Mouse (Mus musculus) urinary bladder, postnatal 4 days (tissue): ENCODE measurements around the gene Myo1e.
A peak's percentile ranks its signal among the peaks of the same experiment; 100 is the strongest.

Experiments used
- DNase-seq, 2 experiments: peaks; one replicate each; pipeline ENCODE4 v3.0.0; 2021 to 2022; ENCODE audit warnings: low spot score in 2 of 2

The Myo1e gene

GRCm38 (mm10) chr9:70409743-70410142, 202.6 kb downstream of the Myo1e start:
- no peak for DNase-seq

GRCm38 (mm10) chr9:70410668-70411067, 203.5 kb downstream of the Myo1e start:
- no peak for DNase-seq

GRCm38 (mm10) chr9:70413038-70413437, 205.9 kb downstream of the Myo1e start:
- DNase-seq: no peak

GRCm38 (mm10) chr9:70416412-70416811, 209.3 kb downstream of the Myo1e start:
- DNase-seq: no peak

- DNase-seq: peak; percentile 77 to 84
Measured at GRCm38 (mm10) chr9:70421257-70422056, 214.3 kb downstream of the Myo1e start, which contains the start of gene Ccnb2. Gene Ccnb2 (minus strand): TSS chr9:70421547.

GRCm38 (mm10) chr9:70422661-70423060, 215.5 kb downstream of the Myo1e start:
- no peak for DNase-seq

- no peak for DNase-seq
Measured at GRCm38 (mm10) chr9:70439959-70440358, 232.8 kb downstream of the Myo1e start.

- DNase-seq: no peak
Measured at GRCm38 (mm10) chr9:70449072-70449471, 241.9 kb downstream of the Myo1e start.
